Mouse (Mus musculus) heart, embryonic 11.5 days (tissue): Measurements from ENCODE around the gene Plxna4. TPM values are rescaled to one million over a fixed set of nuclear protein-coding genes. Genes with fewer than 3 reads are reported as not detected.

Experiments used
- ATAC-seq: fragments of 200-750 bp; cut with Nextera tagmentation; replicated peaks from 2 replicates; pipeline ENCODE4 v1.8.0; 2017; ENCODE audit warnings: moderate library complexity; ENCODE audit not compliant: insufficient number of reproducible peaks, low FRiP score, low TSS enrichment
- H3K27ac ChIP-seq: fragments of 300-500 bp; sonication (generic); 2 replicates; pipeline ENCODE4 v1.5.1; 2014; ENCODE audit warnings: mild to moderate bottlenecking, low read depth, low read length
- H3K27me3 ChIP-seq: fragments of 300-500 bp; sonication (generic); 2 replicates; pipeline ENCODE4 v1.6.1; 2014; ENCODE audit warnings: mild to moderate bottlenecking, low read length, mixed read lengths; ENCODE audit not compliant: control insufficient read depth, insufficient read depth
- H3K36me3 ChIP-seq: fragments of 300-500 bp; sonication (generic); 2 replicates; pipeline ENCODE4 v1.6.1; 2014; ENCODE audit warnings: mild to moderate bottlenecking, low read length, moderate library complexity, mixed read lengths; ENCODE audit not compliant: control insufficient read depth, insufficient read depth
- H3K4me1 ChIP-seq: fragments of 300-500 bp; sonication (generic); 2 replicates; pipeline ENCODE4 v1.6.1; 2014; ENCODE audit warnings: low read length; ENCODE audit not compliant: control insufficient read depth, insufficient read depth
- H3K4me2 ChIP-seq: fragments of 300-500 bp; sonication (generic); 2 replicates; pipeline ENCODE4 v1.6.1; 2014; ENCODE audit warnings: mild to moderate bottlenecking, moderate library complexity
- H3K4me3 ChIP-seq: fragments of 300-500 bp; sonication (generic); 2 replicates; pipeline ENCODE4 v1.5.1; 2014; ENCODE audit warnings: low read depth, low read length
- H3K9ac ChIP-seq: fragments of 300-500 bp; sonication (generic); 2 replicates; pipeline ENCODE4 v1.6.1; 2014; ENCODE audit warnings: mild to moderate bottlenecking, low read depth, low read length, moderate library complexity
- H3K9me3 ChIP-seq: fragments of 300-500 bp; sonication (generic); replicated peaks from 2 replicates; pipeline ENCODE4 v1.6.1; 2016; ENCODE audit warnings: low read length; ENCODE audit not compliant: control insufficient read depth
- WGBS: fragments of 180-500 bp; shearing (Covaris S2); extraction: QIAGEN DNeasy Blood & Tissue Kit; methylation state at CpG from one replicate; pipeline ENCODE4 v1.1.7; 2014; ENCODE audit not compliant: insufficient replicate concordance; 5-methylcytosine and 5-hydroxymethylcytosine counted together
- polyA plus RNA-seq: library from polyadenylated mRNA; unstranded; fragments of >200 nt; fragmentation: Nextera tagmentation; extraction: Ambion mirVana; gene quantifications from 2 replicates; pipeline ENCODE4 v1.2.1, GENCODE M21; 2014

The Plxna4 gene
- polyA plus RNA-seq, 1 experiment from 2014 or later, result 9.1 TPM

- H3K9me3 ChIP-seq, result no peaks in the 10 kb centered on the region
- H3K36me3 ChIP-seq, result no peaks in the 10 kb centered on the region
- H3K4me1 ChIP-seq, result no peaks in the 10 kb centered on the region
- H3K9ac ChIP-seq, result no peak overlapping the region
- no peaks in the 10 kb centered on the region for H3K27me3 ChIP-seq
- H3K27ac ChIP-seq, result no peak overlapping the region
- H3K4me2 ChIP-seq, result no peak overlapping the region
- WGBS, result 83% methylated on average over 4 of the region's 4 CpGs
- ATAC-seq, result no peak
- H3K4me3 ChIP-seq, result no peak overlapping the region
These were observed 278.8 kb downstream of the Plxna4 start for GRCm38 (mm10) chr6:32309147-32309546.

GRCm38 (mm10) chr6:32300611-32301010 lies 287.4 kb downstream of the Plxna4 start:
- no peak for ATAC-seq
- Histone ChIP-seq H3K4me2 (no peak overlapping the region), H3K4me3 (no peak overlapping the region), H3K9me3 (no peaks in the 10 kb centered on the region), H3K27ac (no peak overlapping the region), H3K9ac (no peak overlapping the region), H3K27me3 (no peaks in the 10 kb centered on the region), H3K4me1 (peaks cover 4% of the 10 kb centered on the region; the same call in 1 of the 2 replicates), H3K36me3 (no peaks in the 10 kb centered on the region)
- WGBS, result 79% methylated on average over 2 of the region's 2 CpGs

GRCm38 (mm10) chr6:32281457-32281856 lies 306.5 kb downstream of the Plxna4 start:
- Histone ChIP-seq H3K4me3 (no peak overlapping the region), H3K27me3 (no peaks in the 10 kb centered on the region), H3K9me3 (no peaks in the 10 kb centered on the region), H3K9ac (no peak overlapping the region), H3K4me2 (no peak overlapping the region), H3K27ac (no peak overlapping the region), H3K4me1 (no peaks in the 10 kb centered on the region), H3K36me3 (no peaks in the 10 kb centered on the region)
- no peak for ATAC-seq

GRCm38 (mm10) chr6:32280728-32281127 lies 307.3 kb downstream of the Plxna4 start:
- no peak for ATAC-seq
- Histone ChIP-seq H3K27ac (no peak overlapping the region), H3K9ac (no peak overlapping the region), H3K27me3 (no peaks in the 10 kb centered on the region), H3K9me3 (no peaks in the 10 kb centered on the region), H3K4me3 (no peak overlapping the region), H3K36me3 (no peaks in the 10 kb centered on the region), H3K4me2 (no peak overlapping the region), H3K4me1 (no peaks in the 10 kb centered on the region)
- WGBS, result 64% methylated on average over 2 of the region's 2 CpGs

GRCm38 (mm10) chr6:32271463-32271862 lies 316.5 kb downstream of the Plxna4 start:
- H3K9me3 ChIP-seq, result no peaks in the 10 kb centered on the region
- H3K36me3 ChIP-seq, result no peaks in the 10 kb centered on the region
- no peak for ATAC-seq
- H3K9ac ChIP-seq, result no peak overlapping the region
- H3K4me2 ChIP-seq, result no peak overlapping the region
- WGBS, result 75% methylated on average over 4 of the region's 4 CpGs
- no peak overlapping the region for H3K4me3 ChIP-seq
- H3K27ac ChIP-seq, result no peak overlapping the region
- H3K27me3 ChIP-seq, result no peaks in the 10 kb centered on the region
- H3K4me1 ChIP-seq, result no peaks in the 10 kb centered on the region

- H3K4me2 ChIP-seq, result no peak overlapping the region
- no peaks in the 10 kb centered on the region for H3K9me3 ChIP-seq
- H3K4me1 ChIP-seq, result peaks cover 4% of the 10 kb centered on the region; the same call in 1 of the 2 replicates
- no peaks in the 10 kb centered on the region for H3K27me3 ChIP-seq
- ATAC-seq, result no peak
- no peak overlapping the region for H3K9ac ChIP-seq
- no peak overlapping the region for H3K27ac ChIP-seq
- H3K36me3 ChIP-seq, result no peaks in the 10 kb centered on the region
- WGBS, result 84% methylated on average over 7 of the region's 7 CpGs
- no peak overlapping the region for H3K4me3 ChIP-seq
These were observed 321.9 kb downstream of the Plxna4 start for GRCm38 (mm10) chr6:32266085-32266484.

GRCm38 (mm10) chr6:32261339-32261738 lies 326.7 kb downstream of the Plxna4 start:
- H3K4me1 ChIP-seq, result peaks cover 4% of the 10 kb centered on the region; the same call in 1 of the 2 replicates
- no peaks in the 10 kb centered on the region for H3K36me3 ChIP-seq
- H3K4me2 ChIP-seq, result no peak overlapping the region
- no peak for ATAC-seq
- no peak overlapping the region for H3K9ac ChIP-seq
- no peaks in the 10 kb centered on the region for H3K27me3 ChIP-seq
- WGBS, result 38% methylated on average over 3 of the region's 3 CpGs
- H3K4me3 ChIP-seq, result no peak overlapping the region
- no peaks in the 10 kb centered on the region for H3K9me3 ChIP-seq
- H3K27ac ChIP-seq, result no peak overlapping the region

- Histone ChIP-seq H3K4me2 (no peak overlapping the region), H3K9me3 (no peaks in the 10 kb centered on the region), H3K9ac (no peak overlapping the region), H3K4me3 (no peak overlapping the region), H3K4me1 (peaks cover 4% of the 10 kb centered on the region; the same call in 1 of the 2 replicates), H3K27me3 (no peaks in the 10 kb centered on the region), H3K36me3 (no peaks in the 10 kb centered on the region), H3K27ac (no peak overlapping the region)
- ATAC-seq, result no peak
- WGBS, result 85% methylated on average over 5 of the region's 5 CpGs
These were observed 327.7 kb downstream of the Plxna4 start for GRCm38 (mm10) chr6:32260341-32260740.

GRCm38 (mm10) chr6:32255191-32255590 lies 332.8 kb downstream of the Plxna4 start:
- no peak overlapping the region for H3K4me2 ChIP-seq
- ATAC-seq, result no peak
- H3K4me3 ChIP-seq, result no peak overlapping the region
- H3K4me1 ChIP-seq, result no peaks in the 10 kb centered on the region
- H3K9me3 ChIP-seq, result no peaks in the 10 kb centered on the region
- H3K9ac ChIP-seq, result no peak overlapping the region
- H3K36me3 ChIP-seq, result no peaks in the 10 kb centered on the region
- H3K27me3 ChIP-seq, result no peaks in the 10 kb centered on the region
- no peak overlapping the region for H3K27ac ChIP-seq
- WGBS, result 57% methylated on average over 2 of the region's 2 CpGs
